Mouse (Mus musculus): ENCODE results near the gene Wt1.

DNA sequence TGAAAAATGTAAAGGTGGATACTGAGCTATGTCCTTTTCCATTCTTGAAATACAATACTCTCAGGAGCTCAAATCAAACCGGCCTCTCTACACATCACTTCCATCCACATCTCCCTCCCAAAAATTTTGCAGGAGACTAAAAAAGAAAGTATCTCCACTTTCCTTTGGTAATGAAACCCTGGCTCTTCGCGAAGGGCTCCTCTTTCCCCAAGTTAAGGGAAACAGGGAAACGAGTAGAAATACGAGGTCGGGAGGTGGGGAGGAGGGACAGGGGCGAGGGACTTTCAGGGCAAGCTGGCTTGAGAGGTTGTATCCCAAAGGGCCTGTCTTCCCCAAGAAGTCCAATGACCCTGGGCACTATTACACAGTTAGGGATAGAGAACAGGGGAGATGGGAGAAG, 1.9 kb upstream of the Wt1 start:
- TF ChIP-seq CTCF (IDR thresholded peaks at IDR 0.05; ENCODE audit: extremely low read depth, insufficient read depth, insufficient read length, insufficient replicate concordance) (no peak), POLR2A (IDR thresholded peaks at IDR 0.05; ENCODE audit: low read depth, low read length) (no peak)
